Mouse (Mus musculus) testis, postnatal 10 days (tissue): ENCODE measurements at regions not wholly inside any gene's neighbourhood (a gene's known extent, or its start where the extent isn't known, plus 50 kb on each side); places are given as distances from the start of the nearest gene placed in this dataset.

Source experiments
- DNase-seq: peaks from one replicate; pipeline ENCODE4 v3.0.0; 2021; ENCODE audit warnings: low spot score

- DNase-seq, result no peak
Observed at GRCm38 (mm10) chr5:41994307-41994706, 73.5 kb upstream of the Gm16223 start.

GRCm38 (mm10) chr5:41983556-41983955 lies 84.2 kb upstream of the Gm16223 start:
- DNase-seq, result no peak

DNA sequence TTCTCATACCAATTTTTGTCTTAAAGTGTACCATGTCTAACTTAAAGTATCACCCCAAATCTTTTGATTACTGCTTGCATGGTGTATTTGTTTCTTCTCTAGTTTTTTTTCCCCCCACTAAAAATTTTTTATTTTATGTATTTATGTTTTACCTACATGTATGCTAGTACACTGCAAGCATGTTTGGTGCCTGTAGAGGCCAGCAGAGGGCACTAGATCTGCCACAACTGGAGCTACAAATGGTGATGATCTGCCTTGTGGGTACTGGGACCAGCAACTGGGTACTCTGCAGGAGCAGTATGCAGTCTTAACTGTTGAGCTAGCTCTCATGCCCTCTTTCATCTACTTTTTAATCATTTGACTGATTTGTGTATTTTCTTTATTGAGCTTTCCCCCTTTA lies 92.2 kb upstream of the Gm16223 start:
- no peak for DNase-seq

- no peak for DNase-seq
Observed at GRCm38 (mm10) chr5:41971201-41971600, 96.6 kb upstream of the Gm16223 start.

GRCm38 (mm10) chr5:41966958-41967357 lies 100.8 kb upstream of the Gm16223 start:
- no peak for DNase-seq

- DNase-seq, result peak; percentile 68
Observed at GRCm38 (mm10) chr5:41947114-41947640, 103.1 kb upstream of the Bod1l start.

DNA sequence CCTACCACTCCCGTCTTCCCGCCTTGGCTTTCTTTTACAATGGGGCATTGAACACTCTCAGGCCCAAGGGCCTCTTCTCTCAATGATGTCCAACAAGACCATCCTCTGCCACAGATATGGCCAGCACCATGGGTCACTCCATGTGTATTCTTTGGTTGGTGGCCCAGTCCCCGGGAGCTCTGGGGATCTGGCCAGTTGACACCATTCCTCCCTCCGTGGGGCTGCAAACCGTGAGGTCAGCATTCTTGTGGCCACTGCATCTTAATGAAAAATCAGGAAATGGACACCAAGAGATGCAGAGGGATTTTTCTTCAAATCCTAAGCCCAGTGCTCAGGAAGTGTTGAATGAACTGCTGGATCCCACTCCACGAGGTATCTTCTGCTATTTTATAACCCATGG lies 99.3 kb upstream of the Bod1l start:
- no peak for DNase-seq

DNA sequence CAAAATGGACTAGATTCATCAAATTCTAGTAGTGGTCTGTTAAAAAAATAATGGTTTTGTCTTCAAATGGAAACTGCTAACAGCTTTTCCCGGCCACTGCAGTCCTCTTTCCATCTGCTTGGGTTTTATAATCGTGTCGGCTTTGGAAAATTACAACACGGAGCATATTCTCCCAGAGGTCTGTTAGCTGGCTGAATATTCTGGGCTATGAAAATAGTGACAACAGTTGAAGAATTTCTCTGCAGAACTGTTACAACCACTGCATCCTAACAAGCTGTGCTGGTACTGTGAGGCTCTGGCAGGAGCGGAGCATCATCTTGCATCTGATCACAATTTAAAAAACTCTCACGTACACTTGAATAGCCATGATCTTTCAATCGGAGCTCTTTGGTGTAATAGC lies 98.0 kb upstream of the Bod1l start:
- DNase-seq, result no peak

GRCm38 (mm10) chr5:41941216-41941615 lies 97.1 kb upstream of the Bod1l start:
- no peak for DNase-seq

- no peak for DNase-seq
Observed at GRCm38 (mm10) chr5:41939736-41940135, 95.6 kb upstream of the Bod1l start.

DNA sequence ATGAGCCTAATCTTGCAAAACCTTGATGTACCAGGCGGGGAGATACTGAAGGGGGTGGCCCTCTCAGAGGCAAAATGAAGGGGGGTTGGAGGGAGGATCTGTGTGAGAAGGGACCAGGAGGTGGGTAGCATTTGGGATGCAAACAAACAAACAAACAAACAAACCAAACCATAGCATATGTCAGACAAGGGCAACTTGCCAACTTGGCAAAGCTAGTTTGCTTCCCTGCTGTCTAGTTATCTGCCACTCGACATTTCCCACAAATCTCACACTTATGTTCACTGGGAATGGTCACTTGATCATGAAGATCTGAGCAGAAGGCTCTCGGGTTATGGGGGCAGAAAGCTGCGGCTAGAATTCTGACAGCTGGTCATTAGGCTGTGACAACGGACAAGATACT lies 65.9 kb upstream of the Bod1l start:
- no peak for DNase-seq

GRCm38 (mm10) chr5:41907749-41908148 lies 63.6 kb upstream of the Bod1l start:
- DNase-seq, result no peak

DNA sequence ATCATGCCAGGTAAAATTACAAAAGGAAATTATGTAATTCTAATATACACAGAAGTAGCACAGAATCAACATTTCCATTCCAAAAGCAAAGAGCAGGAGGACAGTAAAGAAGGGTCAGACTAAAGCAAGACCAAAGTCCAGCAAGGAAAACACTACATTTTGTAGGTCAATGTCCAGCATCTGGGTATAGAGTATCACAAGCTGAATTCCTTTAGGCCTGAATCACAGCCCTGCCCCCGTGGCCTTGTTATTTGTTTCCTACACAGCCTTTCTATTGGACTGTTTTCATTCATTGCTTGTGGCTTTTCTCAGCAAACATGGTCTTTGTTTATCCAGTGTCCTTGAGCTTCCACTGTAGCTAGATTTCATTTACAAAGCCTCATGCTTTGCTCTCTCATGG lies 60.4 kb upstream of the Bod1l start:
- DNase-seq, result no peak

DNA sequence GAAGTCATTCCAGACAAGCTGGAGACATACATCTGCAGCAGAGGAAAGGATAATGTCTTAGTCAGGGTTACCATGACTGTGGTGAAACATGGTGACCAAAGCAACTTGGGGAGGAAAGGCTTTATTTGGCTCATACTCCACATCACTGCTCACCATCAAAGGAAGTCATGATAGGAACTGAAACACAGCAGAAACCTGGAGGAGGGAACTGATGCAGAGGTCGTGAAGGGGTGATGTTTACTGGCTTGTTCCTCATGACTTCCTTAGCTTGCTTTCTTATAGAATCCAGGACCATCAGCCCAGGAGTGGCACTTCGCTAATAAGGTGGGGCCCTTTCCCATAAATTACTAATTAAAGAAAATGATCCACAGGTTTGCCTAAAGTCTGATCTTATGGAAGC lies 55.1 kb upstream of the Bod1l start:
- no peak for DNase-seq

DNA sequence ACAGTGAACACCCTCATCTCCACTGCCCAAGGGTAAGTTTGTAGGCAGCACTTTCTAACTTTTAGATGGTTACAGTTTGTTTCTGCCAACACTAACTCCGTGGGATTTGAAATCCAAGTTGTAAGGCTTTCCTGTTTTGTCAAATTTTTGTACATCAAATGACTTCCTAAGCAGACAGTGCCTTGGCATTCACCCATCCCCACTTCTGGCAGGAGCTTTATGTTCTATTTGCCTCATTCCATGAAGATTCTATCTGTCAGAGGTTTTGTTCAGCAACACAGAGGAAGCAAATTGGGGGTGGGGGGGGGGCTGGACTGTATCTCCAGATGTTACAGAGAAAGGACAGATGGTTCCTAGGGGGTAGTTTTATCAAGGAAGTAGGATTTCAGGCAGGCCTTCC lies 54.6 kb upstream of the Bod1l start:
- peak; percentile 60 for DNase-seq
